Mouse (Mus musculus) hindlimb bud, embryonic 11.5 days (tissue): Measurements from ENCODE around the gene Apol7e.
"Not testable (repeated sequence)": the region's sequence is repeated elsewhere in the genome, so short reads cannot be mapped to it uniquely, and the experiment has no call there.

Experiments used
- DNase-seq: peaks from one replicate; pipeline ENCODE4 v3.0.0-alpha.2; 2012; ENCODE audit warnings: low read depth, low spot score; ENCODE audit errors: extremely low spot score

Apol7e gene

GRCm38 (mm10) chr15:77698656-77699055, at the start of gene Apol7e:
Gene Apol7e, plus strand, starts transcription at chr15:77698857.
- not testable (repeated sequence) for DNase-seq

- not testable (repeated sequence) for DNase-seq
Observed at GRCm38 (mm10) chr15:77651143-77651542, 47.5 kb upstream of the Apol7e start.

DNA sequence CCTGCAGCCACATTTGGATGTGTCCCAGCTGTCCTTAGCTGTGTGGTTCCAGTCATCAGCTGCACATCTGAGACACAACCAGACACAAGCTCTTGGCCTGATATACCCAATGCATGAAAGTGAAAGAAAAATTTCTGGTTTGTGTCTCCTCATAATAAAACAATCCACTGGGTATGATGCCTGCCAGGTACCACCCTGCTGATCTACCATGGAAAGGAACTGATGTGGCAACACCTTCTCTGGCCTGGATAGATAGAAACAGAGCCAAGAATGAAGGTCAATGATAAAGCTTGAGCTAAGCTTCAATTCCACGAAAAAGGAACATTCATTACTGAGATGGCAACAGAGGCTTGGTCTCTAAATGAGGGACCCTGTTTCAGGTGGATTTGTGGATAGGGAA, 38.9 kb upstream of the Apol7e start:
- not testable (repeated sequence) for DNase-seq

DNA sequence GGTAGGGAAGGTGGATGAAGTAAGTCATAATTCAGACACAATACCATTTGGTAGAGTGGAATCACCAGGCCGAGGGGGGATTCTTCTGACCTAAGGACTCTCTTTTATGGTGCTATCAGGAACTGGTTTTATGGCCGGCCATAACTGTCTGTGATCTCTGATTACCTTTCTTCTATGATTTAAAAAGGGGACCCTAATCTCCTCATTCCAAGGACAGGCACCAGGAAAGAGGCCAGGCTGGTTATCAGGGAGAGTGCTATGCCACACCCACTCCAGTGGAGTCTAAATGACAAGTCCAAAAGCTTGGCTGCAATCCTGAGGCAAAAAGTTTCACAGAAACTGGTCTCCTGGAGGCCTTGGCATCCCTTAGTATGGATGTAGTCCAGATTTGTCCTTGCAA, 36.8 kb upstream of the Apol7e start:
- not testable (repeated sequence) for DNase-seq

DNA sequence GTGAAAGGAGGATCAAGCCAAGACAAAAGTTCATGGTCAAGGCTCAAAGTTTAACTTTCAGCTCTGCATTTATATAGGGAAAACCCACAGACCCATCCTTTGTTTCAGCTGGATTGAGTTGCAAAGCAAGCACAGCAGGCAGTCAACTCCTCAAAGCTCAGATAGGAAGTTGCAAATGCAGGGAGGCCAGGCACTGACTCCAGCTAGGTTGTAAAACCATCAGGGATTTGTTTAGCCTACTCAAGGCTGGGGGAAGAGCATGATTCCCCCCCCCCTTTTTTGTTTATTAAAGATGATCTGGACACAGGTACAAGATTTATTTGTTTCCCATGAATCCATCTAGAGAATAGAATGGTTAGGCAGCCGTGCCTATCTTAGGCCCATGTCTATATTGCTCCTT, 24.6 kb upstream of the Apol7e start:
- not testable (repeated sequence) for DNase-seq

- not testable (repeated sequence) for DNase-seq
Observed at GRCm38 (mm10) chr15:77683944-77684343, 14.7 kb upstream of the Apol7e start.

- not testable (repeated sequence) for DNase-seq
Observed at GRCm38 (mm10) chr15:77691532-77692311, 6.9 kb upstream of the Apol7e start.

GRCm38 (mm10) chr15:77694687-77695295, 3.9 kb upstream of the Apol7e start:
- DNase-seq = not testable (repeated sequence)

GRCm38 (mm10) chr15:77705306-77705705, 6.6 kb downstream of the Apol7e start:
- not testable (repeated sequence) for DNase-seq

DNA sequence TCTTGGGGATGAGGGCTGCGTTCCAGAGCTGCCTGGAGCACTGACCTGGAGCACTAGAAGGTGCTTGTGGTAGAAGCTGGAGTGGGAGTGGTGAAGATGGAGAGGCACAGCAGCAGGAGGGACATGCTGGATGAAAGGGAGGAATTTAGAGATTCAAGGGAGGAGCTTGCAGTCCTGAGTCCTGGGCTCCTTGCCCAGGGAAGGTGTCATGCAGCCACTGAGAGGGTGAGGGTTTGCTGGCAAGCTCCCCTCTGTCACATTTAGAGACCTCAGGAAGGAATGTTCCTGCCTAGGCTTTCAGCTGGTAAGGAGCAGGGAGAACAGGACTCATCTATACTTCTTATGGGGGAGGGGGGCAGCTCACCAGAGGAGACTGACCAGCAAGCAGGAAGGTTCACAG, 10.3 kb downstream of the Apol7e start:
- not testable (repeated sequence) for DNase-seq

DNA sequence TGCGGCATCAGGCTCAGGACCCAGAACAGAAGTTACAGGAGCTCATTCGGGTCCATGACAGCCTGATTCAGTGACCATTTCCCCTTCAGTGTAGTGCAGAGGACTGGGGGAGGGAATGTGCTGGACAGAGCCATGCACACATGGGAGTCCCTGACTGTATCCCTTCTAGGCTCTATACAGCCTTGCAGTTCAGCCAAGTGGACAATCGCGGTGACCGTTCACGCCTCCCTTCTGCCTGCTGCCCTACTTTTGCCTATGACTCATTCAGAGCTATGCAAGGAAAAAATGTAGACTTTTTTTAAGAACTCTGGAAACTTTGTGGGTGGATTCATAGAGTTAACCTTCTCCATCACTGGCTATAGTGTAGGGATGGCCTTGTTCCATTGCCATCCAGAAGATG, 19.6 kb downstream of the Apol7e start:
- DNase-seq = not testable (repeated sequence)

- DNase-seq = not testable (repeated sequence)
Observed at GRCm38 (mm10) chr15:77721509-77721908, 22.9 kb downstream of the Apol7e start.

DNA sequence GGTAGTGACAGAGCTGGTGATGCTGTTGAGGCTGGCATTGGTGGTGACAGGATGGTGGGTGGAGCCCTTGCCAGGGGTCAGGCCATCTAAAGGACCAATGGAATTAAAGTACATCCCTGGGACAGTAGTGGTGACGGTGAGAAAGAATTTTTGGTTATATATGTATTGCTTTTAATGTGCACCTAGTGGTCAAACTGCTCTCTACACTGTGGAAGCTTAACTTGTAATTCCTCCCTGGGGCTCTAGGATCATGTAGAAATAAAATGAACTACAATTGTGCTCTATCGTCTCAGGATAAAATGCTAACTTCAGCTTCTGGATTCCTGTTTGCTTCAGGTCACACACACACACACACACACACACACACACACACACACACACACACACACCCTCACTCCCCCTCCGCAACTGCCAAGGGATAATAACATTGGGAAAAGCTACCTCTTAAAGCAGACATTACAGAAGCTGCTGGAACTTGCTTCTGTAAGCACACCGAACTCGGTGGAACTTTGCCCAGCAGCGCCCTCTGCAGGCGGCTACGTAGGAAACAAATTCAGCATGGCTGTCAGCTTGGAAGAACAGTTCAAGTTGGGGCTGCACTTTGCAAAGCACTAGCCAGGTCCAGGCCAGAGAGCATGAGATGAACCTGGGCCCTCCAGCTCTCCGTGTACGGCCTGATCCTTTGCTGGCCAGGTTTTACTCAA, 25.7 kb downstream of the Apol7e start:
- DNase-seq = not testable (repeated sequence)

DNA sequence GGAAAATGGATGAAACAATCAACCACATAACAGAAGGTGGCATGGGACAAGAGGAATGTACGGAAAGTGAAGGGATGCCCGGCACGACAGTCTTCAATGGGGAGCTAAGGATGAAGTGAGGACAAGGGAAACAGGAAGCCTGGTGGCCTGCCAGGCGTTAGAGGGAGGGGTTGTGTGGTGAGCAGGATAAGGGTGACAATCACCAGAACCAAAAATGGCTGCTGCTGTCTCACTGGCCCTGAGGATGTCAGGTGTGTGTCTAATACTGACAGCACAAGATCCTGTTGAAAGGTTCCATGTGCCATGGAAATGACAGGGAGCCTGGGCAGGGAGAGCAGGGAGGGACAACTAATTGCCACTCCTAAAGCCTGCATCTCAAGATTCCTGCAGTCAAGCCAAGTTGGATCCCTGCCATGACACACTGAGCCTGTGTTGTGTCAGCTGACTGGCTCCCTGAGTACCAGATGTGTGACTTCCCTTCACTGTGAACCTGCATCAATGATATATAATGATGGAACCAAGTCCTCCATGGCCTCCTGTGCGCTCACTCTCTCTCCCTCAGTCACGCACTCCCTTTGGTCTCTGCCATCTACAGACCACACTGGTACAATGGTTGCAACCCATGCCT, 26.9 kb downstream of the Apol7e start:
- not testable (repeated sequence) for DNase-seq

- not testable (repeated sequence) for DNase-seq
Observed at GRCm38 (mm10) chr15:77727139-77727538, 28.5 kb downstream of the Apol7e start.

- DNase-seq = not testable (repeated sequence)
Observed at GRCm38 (mm10) chr15:77727745-77728144, 29.1 kb downstream of the Apol7e start.

DNA sequence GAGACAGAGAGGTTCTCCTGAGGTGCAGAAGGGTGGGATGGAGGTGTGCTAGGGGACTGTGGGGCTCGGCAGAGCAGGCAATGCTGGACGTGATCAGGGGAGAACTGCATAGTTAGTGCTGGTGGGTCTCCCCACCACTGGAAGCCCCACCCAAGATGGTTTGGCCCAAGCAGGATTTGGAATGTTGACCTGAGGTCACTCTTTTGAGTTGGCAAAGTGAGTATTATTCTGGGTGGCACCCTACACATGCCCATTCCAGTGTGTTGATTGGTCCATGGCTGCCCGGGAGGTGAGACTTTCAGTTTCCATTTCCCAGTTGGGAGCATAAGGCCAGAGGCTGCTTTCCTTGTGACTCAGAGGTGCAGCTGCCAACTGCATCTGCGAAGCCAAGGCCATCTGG, 30.1 kb downstream of the Apol7e start, which contains the start of gene Apol9b:
Apol9b (plus strand) TSS at position 301 of the 400 bp plus-strand sequence.
- not testable (repeated sequence) for DNase-seq

DNA sequence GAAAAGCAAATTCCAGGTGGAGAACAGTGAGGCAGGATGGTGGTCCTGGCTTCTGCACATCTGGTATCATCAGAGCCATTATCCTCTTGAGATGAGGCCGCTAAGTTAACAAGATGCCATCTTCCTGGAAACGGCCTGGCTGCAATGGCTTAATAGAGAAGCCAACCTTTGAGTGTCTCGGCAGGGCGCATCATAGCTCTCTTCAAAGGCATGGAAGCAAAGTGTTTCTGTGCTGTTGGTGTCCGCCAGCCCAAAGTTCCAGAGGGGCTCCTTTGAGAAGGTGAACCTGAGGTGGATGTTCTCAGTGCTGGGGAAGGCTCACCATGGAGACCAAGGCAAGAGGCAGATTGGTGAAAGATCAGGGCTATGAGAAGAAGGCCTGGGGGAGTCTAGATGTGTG, 32.9 kb downstream of the Apol7e start:
- no peak for DNase-seq

DNA sequence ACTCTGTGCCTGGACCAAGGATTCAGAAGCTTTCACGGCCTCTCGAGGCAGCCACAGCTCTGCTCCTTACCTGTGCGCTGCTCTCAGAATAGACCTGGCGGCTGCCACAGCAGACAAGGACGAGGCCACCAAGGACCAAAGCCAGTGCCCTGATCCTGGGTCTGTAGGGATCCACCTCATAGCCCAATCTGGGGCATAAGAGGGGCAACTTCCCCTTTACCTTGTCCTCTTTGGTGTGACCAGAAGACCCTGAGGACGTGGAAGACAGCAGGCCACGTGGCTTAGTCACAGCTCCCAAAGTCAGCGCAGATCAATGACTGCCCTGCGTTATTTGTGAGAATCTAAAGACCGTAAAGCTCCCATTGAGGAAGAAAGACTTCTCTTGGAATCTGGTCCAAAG, 34.2 kb downstream of the Apol7e start:
- not testable (repeated sequence) for DNase-seq

DNA sequence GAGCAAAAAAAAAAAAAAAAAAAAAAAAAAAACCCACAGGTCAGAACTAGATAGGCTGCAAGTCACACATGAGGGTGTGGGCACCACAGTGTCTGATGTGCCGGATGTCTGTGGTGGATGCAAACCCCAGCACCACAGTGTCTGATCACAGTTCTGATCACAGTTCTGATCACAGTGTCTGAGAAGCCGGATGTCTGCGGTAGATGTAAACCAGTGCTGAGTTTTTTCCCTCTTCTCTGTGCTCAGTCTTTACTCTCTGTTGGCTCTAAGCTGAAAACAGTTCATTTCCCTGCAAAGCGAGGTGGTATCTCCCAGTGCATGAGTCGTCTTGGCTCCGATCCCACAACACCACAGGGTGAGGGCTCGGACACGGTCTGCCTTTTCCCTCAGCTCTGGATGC, 34.7 kb downstream of the Apol7e start:
- DNase-seq = not testable (repeated sequence)

GRCm38 (mm10) chr15:77733903-77734302, 35.2 kb downstream of the Apol7e start:
- not testable (repeated sequence) for DNase-seq
